Mouse (Mus musculus): ENCODE results near the gene Scyl2.

DNA sequence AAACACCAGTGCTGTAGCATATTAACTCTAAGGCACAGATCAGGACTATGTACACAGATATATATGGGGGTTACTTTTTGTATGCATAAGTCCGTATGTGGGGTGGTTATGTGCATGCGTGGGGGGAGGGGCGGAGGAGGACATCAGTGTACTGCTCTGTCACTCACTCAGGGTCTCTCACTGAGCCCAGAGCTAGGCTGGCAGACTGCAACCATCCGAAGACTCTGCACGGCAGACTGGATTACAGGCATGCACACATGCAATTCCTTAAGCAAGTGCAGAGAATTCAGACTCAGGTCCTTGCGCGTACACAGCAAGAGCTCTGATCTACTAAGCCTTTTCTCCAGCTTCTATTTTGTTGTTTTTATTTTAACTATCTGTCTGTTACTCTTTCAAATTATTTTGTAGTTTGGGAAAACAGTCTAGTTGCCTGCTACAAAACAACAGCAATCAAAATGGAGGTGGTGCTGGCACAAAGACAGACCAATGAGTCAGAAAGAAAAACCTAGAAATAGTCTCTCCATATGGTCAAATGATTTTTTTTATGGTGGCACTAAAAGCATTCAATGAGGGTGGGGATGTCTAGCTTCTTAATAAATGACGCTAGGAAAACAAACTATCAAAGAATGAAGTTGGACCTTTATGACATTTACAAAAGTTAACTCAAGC lies 21.0 kb downstream of the Scyl2 start:
- TF ChIP-seq POLR2A (IDR thresholded peaks at IDR 0.05; ENCODE audit: extremely low read depth, insufficient read depth, low read length) (no peak), CTCF (IDR thresholded peaks at IDR 0.05; ENCODE audit: extremely low read depth, insufficient read depth, low read length) (no peak)

Measured in cortical plate, adult 2 months (tissue).